Mouse (Mus musculus) urinary bladder, postnatal 0 days (tissue): Measurements from ENCODE around the gene Ppp3r2. TPM values are rescaled to one million over a fixed set of nuclear protein-coding genes. Genes with fewer than 3 reads are reported as not detected.

Experiments
- polyA plus RNA-seq: library from polyadenylated mRNA; unstranded; fragments of >200 nt; fragmentation: Nextera tagmentation; extraction: Ambion mirVana; gene quantifications from 2 replicates; pipeline ENCODE4 v1.2.1, GENCODE M21; 2015

Ppp3r2 gene
- polyA plus RNA-seq = not detected in 2 replicates

GRCm38 (mm10) chr4:49681812-49682211 is at the start of gene Ppp3r2:
Gene Ppp3r2 (minus strand): TSS chr4:49682024.

DNA sequence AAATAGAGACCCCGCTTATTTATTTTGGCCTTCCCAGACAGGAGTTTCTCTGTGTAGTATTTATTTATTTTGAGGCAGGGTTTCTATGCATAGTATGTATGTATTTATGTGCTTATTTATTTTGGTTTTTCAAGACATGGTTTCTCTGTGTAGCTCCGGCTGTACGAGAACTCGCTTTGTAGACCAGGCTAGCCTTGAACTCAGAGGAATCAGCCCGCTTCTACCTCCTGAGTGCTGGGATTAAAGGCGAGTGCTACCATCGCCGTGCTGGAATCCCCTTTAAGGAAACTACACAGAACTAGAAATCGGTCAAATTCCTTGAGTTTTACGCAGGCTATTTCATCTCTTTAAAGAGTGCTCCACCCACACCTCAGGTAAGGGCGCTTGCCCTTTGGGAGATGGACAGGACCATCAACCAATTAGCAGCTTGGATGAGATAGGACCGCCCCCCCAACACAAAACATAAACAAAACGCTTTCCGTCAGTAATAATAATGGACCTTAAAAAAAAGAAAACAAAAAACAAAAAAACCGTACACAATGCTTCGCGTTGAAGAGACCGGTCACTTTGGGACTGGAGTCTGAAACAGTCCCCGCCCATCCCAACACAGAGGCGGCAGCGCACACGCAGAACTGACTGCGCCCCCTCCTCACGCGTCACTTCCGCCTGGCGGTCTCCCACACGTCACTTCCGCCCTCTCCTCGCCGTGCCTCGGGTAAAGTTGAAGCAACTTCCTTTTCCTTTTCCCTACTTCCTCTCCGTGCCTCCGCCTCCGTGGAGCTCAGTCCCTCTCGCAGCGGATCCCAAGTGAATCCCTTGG is 50.3 kb downstream of the Ppp3r2 start, which contains the start of gene Rnf20:
TSS of gene Rnf20 (plus strand) at position 688 of the 820 bp plus-strand sequence.

Other genes starting within 250 kb of the Ppp3r2 start
- not detected in 2 replicates for gene Acnat1, start 208.1 kb downstream of the Ppp3r2 start, polyA plus RNA-seq
- gene Baat, start 175.5 kb downstream of the Ppp3r2 start, polyA plus RNA-seq = not detected in 2 replicates
- 32.8 and 41.5 TPM in 2 replicates for gene Mrpl50, start 160.9 kb downstream of the Ppp3r2 start, polyA plus RNA-seq
- 2.6 and 2.7 TPM in 2 replicates for gene Zfp189, start 160.8 kb downstream of the Ppp3r2 start, polyA plus RNA-seq
- 0.52 and 2.2 TPM in 2 replicates for gene Aldob, start 132.5 kb downstream of the Ppp3r2 start, polyA plus RNA-seq
- 69.0 and 81.8 TPM in 2 replicates for gene Tmem246, start 84.1 kb downstream of the Ppp3r2 start, polyA plus RNA-seq
- gene Rnf20, start 50.0 kb downstream of the Ppp3r2 start, polyA plus RNA-seq = 19.0 and 22.8 TPM in 2 replicates
- 0.12 and 0.28 TPM in 2 replicates for gene Grin3a, start 163.7 kb upstream of the Ppp3r2 start, polyA plus RNA-seq